Mouse (Mus musculus) G1E (cell line): ENCODE data around the gene Ogfod1. TPM values are rescaled to one million over a fixed set of nuclear protein-coding genes. Genes with fewer than 3 reads are reported as not detected.
A peak's percentile ranks its signal among the peaks of the same experiment; 100 is the strongest.
"Not testable (repeated sequence)": the region's sequence is repeated elsewhere in the genome, so short reads cannot be mapped to it uniquely, and the experiment has no call there.

Experiments
- ATAC-seq: 2 replicates; pipeline ENCODE4 v1.8.0; 2016; ENCODE audit warnings: mild to moderate bottlenecking; ENCODE audit not compliant: insufficient number of reproducible peaks, poor library complexity, low FRiP score, severe bottlenecking; ENCODE audit errors: extremely low read depth
- DNase-seq: peaks from one replicate; pipeline ENCODE4 v3.0.0; 2012; ENCODE audit warnings: low spot score
- H3K27me3 ChIP-seq: 2 replicates; pipeline ENCODE4 v1.6.1; 2012; ENCODE audit warnings: mild to moderate bottlenecking, low read length, inconsistent platforms; ENCODE audit not compliant: insufficient read depth
- H3K36me3 ChIP-seq: replicated peaks from 2 replicates; pipeline ENCODE3; 2012; ENCODE audit warnings: mild to moderate bottlenecking, inconsistent platforms
- H3K4me1 ChIP-seq: 2 replicates; pipeline ENCODE4 v1.6.1; 2012; ENCODE audit warnings: low read depth, low read length, inconsistent platforms, mixed read lengths; ENCODE audit not compliant: insufficient read depth
- H3K4me3 ChIP-seq: 2 replicates; pipeline ENCODE4 v1.5.1; 2012; ENCODE audit warnings: low read depth, mild to moderate bottlenecking, inconsistent platforms, low read length, moderate library complexity, mixed read lengths
- H3K9me3 ChIP-seq: replicated peaks from 2 replicates; pipeline ENCODE4 v1.6.1; 2012; ENCODE audit warnings: inconsistent platforms
- CTCF ChIP-seq: IDR thresholded peaks from 2 replicates; pipeline ENCODE4 v1.5.1; 2012; ENCODE audit warnings: low read depth, low read length, inconsistent platforms, mixed read lengths
- GATA1 ChIP-seq: IDR thresholded peaks from 2 replicates; pipeline ENCODE4 v1.6.1; 2012; ENCODE audit warnings: borderline replicate concordance, low read length, inconsistent platforms, mixed read lengths
- GATA2 ChIP-seq: IDR thresholded peaks from 2 replicates; pipeline ENCODE4 v1.6.1; 2012; ENCODE audit warnings: low read depth, low read length, inconsistent platforms, borderline replicate concordance
- POLR2AphosphoS5 ChIP-seq: IDR thresholded peaks from 2 replicates; pipeline ENCODE4 v1.6.1; 2012; ENCODE audit warnings: low read depth, low read length, inconsistent platforms; ENCODE audit not compliant: insufficient replicate concordance
- TAL1 ChIP-seq: conservative IDR thresholded peaks from 2 replicates; pipeline ENCODE4 v1.6.1; 2012; ENCODE audit warnings: low read depth, low read length, inconsistent platforms, mixed read lengths
- polyA plus RNA-seq: library from polyadenylated mRNA; stranded (reverse); fragments of >175 nt; gene quantifications from 2 replicates; pipeline ENCODE4 v1.2.3, GENCODE M21; 2012
- total RNA-seq, 2 experiments: library from RNA; stranded (forward) in 1 of 2; stranded (reverse) in 1 of 2; fragments of 200-1000 nt in 1 of 2; fragments of >200 nt in 1 of 2; fragmentation: Nextera tagmentation in 1 of 2; gene quantifications; 2 replicates each; pipeline ENCODE4 v1.2.3; 2014 to 2017

Ogfod1 gene
- total and polyA plus RNA-seq, 3 experiments, result 9.5 to 23.9 (median 9.8) TPM

DNA sequence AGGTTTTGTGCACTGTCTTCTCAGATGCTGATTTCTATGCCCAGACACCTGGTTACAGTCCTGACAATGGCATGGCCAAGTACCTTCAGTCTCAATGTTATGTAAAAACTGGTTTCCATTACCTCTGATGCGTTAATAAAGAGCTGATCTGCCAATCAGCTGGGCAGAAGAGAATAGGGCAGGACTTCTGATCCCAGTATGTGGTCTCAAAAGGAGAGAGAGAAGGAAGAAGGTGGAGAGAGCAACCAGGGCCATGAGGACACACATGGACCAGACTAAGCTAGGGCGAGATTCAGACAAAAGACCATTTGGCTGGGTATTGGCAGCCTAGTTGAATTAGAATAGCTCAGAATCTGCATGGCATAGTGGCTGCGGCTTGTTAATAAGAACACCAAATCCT, 3.4 kb upstream of the Ogfod1 start:
- Histone ChIP-seq H3K4me1 (peaks cover 33% of the 10 kb centered on the region), H3K36me3 (peaks cover 56% of the 10 kb centered on the region), H3K27me3 (no peaks in the 10 kb centered on the region), H3K4me3 (no peak overlapping the region), H3K9me3 (no peaks in the 10 kb centered on the region)
- ATAC-seq (no peak), DNase-seq (no peak)
- TF ChIP-seq POLR2AphosphoS5, result no peak
- TF ChIP-seq GATA1, result no peak
- no peak for TF ChIP-seq CTCF
- TF ChIP-seq GATA2, result no peak
- no peak for TF ChIP-seq TAL1

DNA sequence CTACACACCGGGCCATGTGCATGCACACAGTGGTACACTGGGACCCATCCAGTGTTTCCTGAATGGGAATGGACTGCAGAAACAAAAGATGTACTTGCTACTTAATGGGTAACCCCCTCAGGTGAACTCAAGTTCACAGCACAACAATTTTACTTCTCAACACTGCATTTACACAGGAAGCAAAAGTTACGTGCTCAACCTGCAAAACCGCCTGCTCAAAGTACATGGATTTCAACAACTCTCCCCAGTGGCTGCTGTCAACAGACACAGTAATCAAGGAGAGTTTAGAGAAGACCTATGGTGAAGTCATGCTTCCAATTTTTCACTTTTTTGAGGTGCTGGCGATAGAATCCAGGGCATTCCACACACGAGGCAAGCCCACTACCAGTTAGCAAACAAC, 1.8 kb upstream of the Ogfod1 start:
- peaks cover 54% of the 10 kb centered on the region for H3K36me3 ChIP-seq
- ATAC-seq (no peak), DNase-seq (peak; percentile 8)
- TF ChIP-seq GATA1 (no peak), GATA2 (no peak), CTCF (no peak), POLR2AphosphoS5 (no peak), TAL1 (no peak)
- peak overlapping the region; percentile 53 for H3K4me3 ChIP-seq
- H3K9me3 ChIP-seq, result no peaks in the 10 kb centered on the region
- H3K27me3 ChIP-seq, result no peaks in the 10 kb centered on the region
- peaks cover 37% of the 10 kb centered on the region for H3K4me1 ChIP-seq

DNA sequence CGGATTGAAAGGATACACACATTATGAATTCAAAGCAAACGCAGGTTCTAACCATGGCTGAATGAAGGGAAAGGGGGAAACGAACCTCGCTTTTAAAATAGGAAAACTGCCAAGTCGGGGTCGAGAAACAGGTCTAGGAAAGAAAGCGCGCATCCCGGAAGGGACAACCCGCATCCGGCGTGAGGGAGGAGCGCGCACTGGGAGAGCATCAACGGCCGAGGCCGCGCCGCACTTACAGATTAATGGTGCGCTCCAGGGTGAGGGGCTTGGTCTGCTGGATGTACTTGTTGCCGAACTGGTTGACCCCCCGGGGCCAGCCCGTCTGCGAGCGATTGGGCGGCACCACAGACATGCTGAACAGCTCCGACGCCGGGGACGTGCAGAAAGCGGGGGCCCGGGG, 457 bp upstream of the Ogfod1 start:
- peak overlapping the region; percentile 93 for H3K4me3 ChIP-seq
- not testable (repeated sequence) for H3K9me3 ChIP-seq, H3K27me3 ChIP-seq
- peaks cover 35% of the 10 kb centered on the region for H3K4me1 ChIP-seq
- ATAC-seq (0 out of 2 replicates have a peak, but pooled peaks have one; percentile 38), DNase-seq (peak; percentile 60)
- peaks cover 50% of the 10 kb centered on the region for H3K36me3 ChIP-seq

DNA sequence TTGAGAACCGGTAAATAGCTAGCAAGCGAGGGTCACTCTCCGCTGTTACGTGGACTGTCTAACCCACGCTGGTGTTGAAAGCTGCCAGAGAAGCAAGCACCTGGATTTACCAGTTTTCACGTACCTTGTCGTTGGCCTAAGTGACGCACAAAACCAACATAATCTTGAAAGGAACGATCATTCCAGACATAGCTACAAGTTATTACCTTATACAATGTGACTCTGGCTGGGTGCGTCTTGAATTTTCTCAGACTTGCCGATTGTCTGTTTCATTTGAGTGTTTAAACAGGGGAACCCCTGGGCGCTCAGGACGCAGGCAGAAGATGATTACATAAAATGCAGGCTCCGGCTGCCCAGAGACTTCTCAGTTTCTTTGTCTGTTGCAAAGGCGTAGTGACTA, 808 bp downstream of the Ogfod1 start:
- no peaks in the 10 kb centered on the region for H3K27me3 ChIP-seq
- peaks cover 30% of the 10 kb centered on the region for H3K4me1 ChIP-seq
- DNase-seq (no peak), ATAC-seq (no peak)
- H3K36me3 ChIP-seq, result peaks cover 44% of the 10 kb centered on the region
- TF ChIP-seq CTCF (no peak), GATA1 (no peak)
- peak overlapping the region; percentile 93 for H3K4me3 ChIP-seq
- H3K9me3 ChIP-seq, result no peaks in the 10 kb centered on the region

DNA sequence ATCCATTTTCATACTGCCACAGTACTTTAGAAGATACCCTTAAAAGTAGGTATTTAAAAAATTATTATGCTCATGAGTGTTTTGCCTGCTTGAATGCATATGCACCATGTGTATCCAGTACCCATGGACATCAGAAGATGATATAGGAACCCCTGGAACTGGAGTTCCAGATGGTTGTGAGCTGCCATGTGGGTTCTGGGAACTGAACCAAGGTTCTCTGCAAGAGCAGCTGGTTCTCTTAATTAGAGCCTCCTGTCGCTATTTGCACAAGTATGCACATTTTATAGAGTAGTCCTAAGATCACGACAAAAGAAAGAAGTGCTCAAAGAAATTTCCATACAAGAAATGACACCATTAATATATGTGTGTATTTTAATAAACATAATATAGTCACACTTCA, 10.8 kb downstream of the Ogfod1 start:
- no peak for DNase-seq
- TF ChIP-seq CTCF (no peak), GATA2 (no peak), TAL1 (no peak), POLR2AphosphoS5 (no peak), GATA1 (no peak)
- Histone ChIP-seq H3K9me3 (no peaks in the 10 kb centered on the region), H3K36me3 (peaks cover 60% of the 10 kb centered on the region), H3K4me1 (no peaks in the 10 kb centered on the region), H3K27me3 (no peaks in the 10 kb centered on the region), H3K4me3 (no peak overlapping the region)
- ATAC-seq, result no peak

DNA sequence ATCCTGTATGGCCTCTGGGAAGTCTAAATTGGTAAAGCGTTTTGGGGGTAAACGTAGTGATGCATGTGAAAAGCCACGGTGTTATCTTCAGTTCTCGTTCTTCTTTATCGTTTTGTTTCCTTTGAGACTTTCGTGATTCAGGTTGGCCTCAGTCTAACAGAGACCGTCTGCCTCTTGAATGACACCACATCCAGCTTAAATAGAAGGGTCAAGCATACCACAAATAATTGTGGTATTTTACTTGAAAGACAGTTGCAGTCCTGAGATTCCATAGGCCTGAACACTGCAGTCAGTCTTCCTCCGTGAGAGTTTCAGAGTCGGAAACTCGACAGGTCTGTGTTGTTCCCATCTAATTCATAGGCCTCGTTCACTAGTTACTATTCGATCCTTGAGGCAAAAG, 15.7 kb downstream of the Ogfod1 start:
- ATAC-seq (no peak; the same call in 1 of the 2 replicates), DNase-seq (no peak)
- TF ChIP-seq TAL1, result no peak
- TF ChIP-seq CTCF, result no peak
- TF ChIP-seq POLR2AphosphoS5, result no peak
- no peak for TF ChIP-seq GATA1
- no peak for TF ChIP-seq GATA2
- Histone ChIP-seq H3K9me3 (no peaks in the 10 kb centered on the region), H3K4me1 (no peaks in the 10 kb centered on the region), H3K4me3 (no peak overlapping the region), H3K27me3 (no peaks in the 10 kb centered on the region), H3K36me3 (peaks cover 73% of the 10 kb centered on the region)

DNA sequence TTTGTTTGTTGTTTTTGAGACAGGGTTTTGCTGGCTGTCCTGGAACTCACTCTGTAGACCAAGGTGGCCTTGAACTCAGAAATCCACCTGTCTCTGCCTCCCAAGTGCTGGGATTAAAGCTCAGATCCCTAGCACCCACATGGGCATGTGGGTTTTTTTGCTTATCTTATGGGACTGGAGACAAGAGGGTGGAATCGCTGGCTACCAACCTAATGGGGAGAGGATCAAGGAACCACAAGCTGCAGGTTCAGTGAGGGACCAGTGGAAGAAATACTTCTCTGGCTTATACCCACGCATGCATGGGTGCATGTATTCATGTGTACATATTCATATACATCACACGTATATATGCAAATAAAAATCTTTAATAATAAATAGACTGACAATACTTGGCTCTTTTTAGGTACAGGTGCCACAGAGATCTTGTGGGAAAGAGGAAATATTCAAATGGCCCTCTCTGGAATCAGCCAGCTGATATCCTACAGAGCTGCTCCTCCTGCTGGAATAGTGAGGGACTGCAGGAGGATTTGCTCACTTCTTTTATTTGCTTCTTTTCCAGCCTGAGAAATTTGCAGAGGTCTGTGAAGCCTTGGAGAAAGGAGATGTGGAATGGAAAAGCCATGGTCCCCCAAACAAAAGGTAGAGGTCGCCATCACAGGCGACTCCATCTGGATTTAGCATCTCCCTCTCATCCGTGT, 20.3 kb downstream of the Ogfod1 start:
- ATAC-seq, result peak; percentile 45; the same call in 1 of the 2 replicates
- peaks cover 80% of the 10 kb centered on the region for H3K36me3 ChIP-seq

More for the DNA sequence above, 20.3 kb downstream of the Ogfod1 start:
- no peak overlapping the region for H3K4me3 ChIP-seq
- DNase-seq, result peak; percentile 18
- peak; percentile 68 for TF ChIP-seq CTCF
- TF ChIP-seq TAL1, result no peak
- no peak for TF ChIP-seq GATA1
- TF ChIP-seq POLR2AphosphoS5, result no peak
- no peak for TF ChIP-seq GATA2
- H3K27me3 ChIP-seq, result no peaks in the 10 kb centered on the region
- no peaks in the 10 kb centered on the region for H3K9me3 ChIP-seq
- no peaks in the 10 kb centered on the region for H3K4me1 ChIP-seq
